Mouse (Mus musculus): ENCODE results near the gene Syt2.
A peak's percentile ranks its signal among the peaks of the same experiment; 100 is the strongest.

Syt2 gene

GRCm38 (mm10) chr1:134774728-134775287, 128.3 kb downstream of the Syt2 start:
- DNase-seq, result no peak

- DNase-seq, result no peak
Measured at GRCm38 (mm10) chr1:134775631-134776030, 129.2 kb downstream of the Syt2 start.

GRCm38 (mm10) chr1:134777201-134777885, 130.9 kb downstream of the Syt2 start:
- no peak for DNase-seq

- DNase-seq, result peak; percentile 26
Measured at GRCm38 (mm10) chr1:134777936-134778548, 131.6 kb downstream of the Syt2 start.

- no peak for DNase-seq
Measured at GRCm38 (mm10) chr1:134782797-134783196, 136.3 kb downstream of the Syt2 start.

- DNase-seq, result no peak
Measured at GRCm38 (mm10) chr1:134783958-134784357, 137.5 kb downstream of the Syt2 start.

GRCm38 (mm10) chr1:134784481-134784880, 138.0 kb downstream of the Syt2 start:
- DNase-seq, result no peak

- no peak for DNase-seq
Measured at GRCm38 (mm10) chr1:134784911-134785310, 138.4 kb downstream of the Syt2 start.

- no peak for DNase-seq
Measured at GRCm38 (mm10) chr1:134788096-134788495, 141.6 kb downstream of the Syt2 start.

- DNase-seq, result no peak
Measured at GRCm38 (mm10) chr1:134790716-134791439, 144.4 kb downstream of the Syt2 start.

- no peak for DNase-seq
Measured at GRCm38 (mm10) chr1:134791456-134791855, 145.0 kb downstream of the Syt2 start.

- DNase-seq, result no peak
Measured at GRCm38 (mm10) chr1:134796076-134796475, 149.6 kb downstream of the Syt2 start.

- no peak for DNase-seq
Measured at GRCm38 (mm10) chr1:134796536-134796935, 150.1 kb downstream of the Syt2 start.

GRCm38 (mm10) chr1:134801758-134802157, 155.3 kb downstream of the Syt2 start:
- no peak for DNase-seq

GRCm38 (mm10) chr1:134803286-134804117, 157.0 kb downstream of the Syt2 start:
- no peak for DNase-seq

- DNase-seq, result no peak
Measured at GRCm38 (mm10) chr1:134804373-134804772, 157.9 kb downstream of the Syt2 start.

GRCm38 (mm10) chr1:134805471-134805870, 159.0 kb downstream of the Syt2 start:
- no peak for DNase-seq
